Mouse (Mus musculus): ENCODE data around the gene Ppfibp2.

The Ppfibp2 gene

GRCm38 (mm10) chr7:107594857-107595402 lies at the start of gene Ppfibp2:
TSS of gene Ppfibp2 (plus strand) at chr7:107595207.
- peak; percentile 79 to 92 for DNase-seq (ENCODE audit: low spot score in 2 of 2)

GRCm38 (mm10) chr7:107547872-107548271 lies 47.1 kb upstream of the Ppfibp2 start:
- DNase-seq (ENCODE audit: low spot score in 2 of 2) = no peak

GRCm38 (mm10) chr7:107553461-107553860 lies 41.5 kb upstream of the Ppfibp2 start:
- DNase-seq (ENCODE audit: low spot score in 2 of 2) = no peak

GRCm38 (mm10) chr7:107555906-107556305 lies 39.1 kb upstream of the Ppfibp2 start:
- DNase-seq (ENCODE audit: low spot score in 2 of 2) = peak; percentile 6 to 41

- no peak for DNase-seq (ENCODE audit: low spot score in 2 of 2)
Observed at GRCm38 (mm10) chr7:107560675-107561074, 34.3 kb upstream of the Ppfibp2 start.

GRCm38 (mm10) chr7:107561584-107561983 lies 33.4 kb upstream of the Ppfibp2 start:
- no peak for DNase-seq (ENCODE audit: low spot score in 2 of 2)

GRCm38 (mm10) chr7:107563727-107564126 lies 31.3 kb upstream of the Ppfibp2 start:
- no peak for DNase-seq (ENCODE audit: low spot score in 2 of 2)

- no peak for DNase-seq (ENCODE audit: low spot score in 2 of 2)
Observed at GRCm38 (mm10) chr7:107567261-107567671, 27.7 kb upstream of the Ppfibp2 start, which contains the start of gene Olfml1. TSS of gene Olfml1 (plus strand) at chr7:107567446.

- no peak for DNase-seq (ENCODE audit: low spot score in 2 of 2)
Observed at GRCm38 (mm10) chr7:107567674-107568073, 27.3 kb upstream of the Ppfibp2 start.

GRCm38 (mm10) chr7:107568971-107569370 lies 26.0 kb upstream of the Ppfibp2 start:
- no peak for DNase-seq (ENCODE audit: low spot score in 2 of 2)

- DNase-seq (ENCODE audit: low spot score in 2 of 2) = peak in 1 of 2 experiments; percentile 16
Observed at GRCm38 (mm10) chr7:107573856-107574255, 21.2 kb upstream of the Ppfibp2 start.

GRCm38 (mm10) chr7:107574276-107574675 lies 20.7 kb upstream of the Ppfibp2 start:
- DNase-seq (ENCODE audit: low spot score in 2 of 2) = no peak

GRCm38 (mm10) chr7:107592641-107593040 lies 2.4 kb upstream of the Ppfibp2 start:
- no peak for DNase-seq (ENCODE audit: low spot score in 2 of 2)

GRCm38 (mm10) chr7:107593904-107594303 lies 1.1 kb upstream of the Ppfibp2 start:
- DNase-seq (ENCODE audit: low spot score in 2 of 2) = peak; percentile 6 to 60

- peak; percentile 18 to 73 for DNase-seq (ENCODE audit: low spot score in 2 of 2)
Observed at GRCm38 (mm10) chr7:107594325-107594856, 616 bp upstream of the Ppfibp2 start.

GRCm38 (mm10) chr7:107595426-107595825 lies 419 bp downstream of the Ppfibp2 start:
- DNase-seq (ENCODE audit: low spot score in 2 of 2) = peak in 1 of 2 experiments; percentile 8

GRCm38 (mm10) chr7:107596753-107597152 lies 1.7 kb downstream of the Ppfibp2 start:
- DNase-seq (ENCODE audit: low spot score in 2 of 2) = no peak

GRCm38 (mm10) chr7:107597956-107598355 lies 2.9 kb downstream of the Ppfibp2 start:
- DNase-seq (ENCODE audit: low spot score in 2 of 2) = no peak

- DNase-seq (ENCODE audit: low spot score in 2 of 2) = no peak
Observed at GRCm38 (mm10) chr7:107600651-107601050, 5.6 kb downstream of the Ppfibp2 start.

- no peak for DNase-seq (ENCODE audit: low spot score in 2 of 2)
Observed at GRCm38 (mm10) chr7:107602505-107602904, 7.5 kb downstream of the Ppfibp2 start.

- DNase-seq (ENCODE audit: low spot score in 2 of 2) = no peak
Observed at GRCm38 (mm10) chr7:107602913-107603312, 7.9 kb downstream of the Ppfibp2 start.

GRCm38 (mm10) chr7:107607766-107608165 lies 12.8 kb downstream of the Ppfibp2 start:
- DNase-seq (ENCODE audit: low spot score in 2 of 2) = no peak

- no peak for DNase-seq (ENCODE audit: low spot score in 2 of 2)
Observed at GRCm38 (mm10) chr7:107609622-107610255, 14.7 kb downstream of the Ppfibp2 start.

Data from spleen, postnatal 10 days (tissue).